Mouse (Mus musculus) heart, postnatal 0 days (tissue): ENCODE results near the gene Ccn6.

Experiments used
- CTCF ChIP-seq: IDR thresholded peaks from 2 replicates; pipeline ENCODE4 v1.5.1; 2016; ENCODE audit warnings: antibody characterized with exemption, control low read depth, low read depth
- EP300 ChIP-seq: IDR thresholded peaks from 2 replicates; pipeline ENCODE4 v1.6.1; 2016; ENCODE audit warnings: antibody characterized with exemption, low read depth

- TF ChIP-seq CTCF, result no peak
- TF ChIP-seq EP300, result no peak
Observed at GRCm38 (mm10) chr10:39162666-39163484, 719 bp downstream of the Ccn6 start.
